Mouse (Mus musculus) effector memory CD4-positive, alpha-beta T cell, adult 7 months (primary cell): ENCODE results near the gene Mfsd10. TPM values are rescaled to one million over a fixed set of nuclear protein-coding genes. Genes with fewer than 3 reads are reported as not detected.

Experiments used
- polyA plus RNA-seq: library from polyadenylated mRNA; unstranded; fragments of 100-300 nt; shearing (Covaris generic); gene quantifications from one replicate; pipeline ENCODE4 v1.2.1, GENCODE M21; 2017

Gene Mfsd10
- 49.5 TPM for polyA plus RNA-seq

DNA sequence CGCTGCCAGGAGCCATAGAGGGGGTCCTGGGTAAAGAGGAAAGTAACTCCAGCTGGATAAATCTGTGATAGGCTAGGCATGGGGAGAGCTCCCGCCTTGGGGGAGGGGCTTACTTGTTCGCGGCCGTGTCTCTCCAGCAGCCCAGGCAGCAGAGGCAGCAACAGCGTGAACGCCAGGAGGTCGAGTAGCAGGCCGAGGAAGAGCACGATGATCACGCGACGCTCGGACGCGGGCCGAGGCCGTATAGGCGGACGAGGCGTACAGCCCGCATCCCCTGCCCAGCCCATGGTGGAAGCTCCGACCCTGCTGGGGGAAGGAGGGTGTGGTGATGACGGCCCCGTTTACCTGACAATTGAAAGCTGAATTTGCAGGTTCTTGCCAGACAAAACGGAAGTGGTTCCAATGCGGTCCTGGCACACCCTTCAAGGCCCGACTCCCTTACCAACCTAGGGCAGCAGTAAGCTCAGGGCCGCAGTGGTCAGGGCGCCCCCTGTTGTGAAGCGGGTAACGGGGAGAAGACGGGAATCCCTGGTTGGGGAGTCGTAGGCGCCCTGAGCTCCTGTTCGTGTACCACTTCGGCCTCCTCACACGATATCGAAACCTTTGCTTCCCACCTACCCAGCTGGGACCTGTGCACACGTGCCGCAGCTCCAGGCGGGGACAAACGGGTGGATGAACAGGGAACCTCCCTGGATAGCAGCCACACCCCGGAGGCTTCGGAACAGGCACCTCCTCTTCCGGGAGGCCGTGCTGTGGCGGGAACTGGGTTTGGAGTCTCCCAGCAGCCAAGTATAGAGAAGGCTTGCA lies at the start of gene Mfsd10:
TSS of gene Mfsd10 (minus strand) at position 732 of the 807 bp plus-strand sequence.

DNA sequence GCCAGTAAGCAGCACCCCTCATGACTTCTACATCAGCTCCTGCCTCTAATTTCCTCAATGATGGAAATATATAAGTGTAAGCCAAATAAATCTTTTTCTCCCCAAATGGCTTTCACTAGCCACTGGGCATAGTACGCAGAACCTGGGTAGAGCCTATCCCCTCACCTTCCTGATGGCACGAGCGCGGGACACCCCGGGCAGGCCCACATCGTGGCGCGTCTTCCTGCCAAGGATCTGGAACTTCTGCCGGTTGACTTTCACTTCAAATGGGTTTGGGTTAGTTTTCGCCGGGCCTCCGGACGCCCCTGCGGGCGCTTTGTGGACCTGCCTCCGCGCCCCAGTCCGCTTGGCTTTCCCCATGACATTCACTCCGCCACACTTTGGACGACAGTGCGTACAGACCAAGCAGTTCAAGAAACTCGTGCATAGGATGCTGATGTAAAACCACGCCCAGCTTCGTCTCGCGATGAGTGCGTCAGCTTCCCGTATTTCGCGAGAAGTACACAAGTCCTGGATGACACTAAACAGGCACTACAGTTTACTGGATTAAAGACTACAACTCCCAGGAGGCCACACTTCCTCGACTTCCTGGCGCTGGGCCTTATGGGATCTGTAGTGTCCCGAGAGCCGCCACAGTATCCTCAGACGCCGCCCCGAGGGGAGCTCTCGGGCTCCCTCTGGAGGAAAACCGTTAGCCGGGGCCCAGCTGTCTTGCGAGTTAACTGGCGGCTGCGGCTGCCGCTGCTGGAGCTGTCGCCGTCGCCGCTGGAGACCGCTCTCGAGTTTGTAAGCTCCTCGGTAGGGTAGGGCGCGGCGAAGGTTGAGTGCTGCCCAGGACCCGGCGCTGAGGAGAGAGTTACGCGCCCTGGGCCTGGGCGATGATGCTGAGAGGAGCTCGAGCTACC lies 22.9 kb upstream of the Mfsd10 start, which contains the start of the genes Nop14 and Grk4:
TSS of gene Nop14 (minus strand) at position 463 of the 905 bp plus-strand sequence.
TSS of gene Grk4 (plus strand) at position 694 of the 905 bp plus-strand sequence.

Other genes with a start within 250 kb of the Mfsd10 start
- 34.5 TPM for gene Tnip2, start 123.2 kb downstream of the Mfsd10 start, polyA plus RNA-seq
- 6.0 TPM for gene Sh3bp2, start 111.4 kb downstream of the Mfsd10 start, polyA plus RNA-seq
- 170 TPM for gene Add1, start 63.5 kb downstream of the Mfsd10 start, polyA plus RNA-seq
- 53.7 TPM for gene Nop14, start 22.9 kb upstream of the Mfsd10 start, polyA plus RNA-seq
- gene Grk4, start 23.2 kb upstream of the Mfsd10 start, polyA plus RNA-seq, result 6.4 TPM
- 13.8 TPM for gene Htt, start 124.5 kb upstream of the Mfsd10 start, polyA plus RNA-seq